Mouse (Mus musculus) cerebellum, adult 9-11 months (tissue): Measurements from ENCODE around the gene Ubr1.
A peak's percentile ranks its signal among the peaks of the same experiment; 100 is the strongest.
"Not testable (repeated sequence)": the region's sequence is repeated elsewhere in the genome, so short reads cannot be mapped to it uniquely, and the experiment has no call there.

Experiments used
- DNase-seq: peaks from one replicate; pipeline ENCODE4 v3.0.0; 2022

The Ubr1 gene

DNA sequence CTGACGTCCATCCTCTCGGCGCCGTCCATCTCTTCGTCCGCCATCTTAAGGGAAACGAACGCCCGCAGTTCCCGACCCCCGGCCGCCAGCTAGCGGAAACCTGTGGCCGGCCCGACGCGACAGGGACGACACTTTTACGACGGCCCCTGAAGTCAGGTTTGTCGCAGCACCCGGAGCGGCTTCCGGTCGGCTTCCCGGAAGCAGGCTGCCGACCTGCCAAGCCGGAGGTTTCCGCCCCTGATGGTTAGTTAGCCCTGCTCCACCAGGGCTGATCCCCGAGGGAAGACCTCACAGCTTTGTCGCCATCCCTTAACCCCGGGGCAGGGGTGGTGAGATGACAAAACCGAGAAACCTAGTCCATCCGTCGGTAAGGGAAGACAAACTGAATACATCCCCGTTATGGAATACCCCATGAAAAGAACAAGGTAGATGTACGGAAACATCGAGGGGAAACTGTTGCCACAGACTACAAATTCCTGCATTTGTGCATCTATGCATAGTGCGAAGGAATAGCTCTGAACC, at the start of gene Ubr1:
Gene Ubr1 (minus strand): TSS at position 157 of the 522 bp plus-strand sequence.
- peak; percentile 88 for DNase-seq

DNA sequence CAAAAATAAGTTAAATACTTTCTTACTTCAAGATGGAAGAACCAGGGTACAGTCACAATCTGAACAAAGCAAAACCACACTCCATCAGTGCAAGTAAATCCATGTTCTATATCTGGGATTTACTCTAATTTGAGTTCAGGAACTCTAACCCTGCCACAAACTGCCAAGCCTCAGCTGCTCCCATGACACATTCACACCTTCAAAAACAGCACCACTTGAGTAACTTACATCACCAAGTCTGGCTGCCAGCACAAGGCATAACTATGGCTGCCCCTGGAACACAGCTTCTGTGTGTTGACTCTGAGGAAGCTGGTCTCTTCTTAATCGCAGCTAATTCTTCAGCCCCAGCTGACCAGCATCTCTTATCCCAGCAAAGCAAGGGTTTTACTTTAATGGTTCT, 46.6 kb upstream of the Ubr1 start:
- no peak for DNase-seq

DNA sequence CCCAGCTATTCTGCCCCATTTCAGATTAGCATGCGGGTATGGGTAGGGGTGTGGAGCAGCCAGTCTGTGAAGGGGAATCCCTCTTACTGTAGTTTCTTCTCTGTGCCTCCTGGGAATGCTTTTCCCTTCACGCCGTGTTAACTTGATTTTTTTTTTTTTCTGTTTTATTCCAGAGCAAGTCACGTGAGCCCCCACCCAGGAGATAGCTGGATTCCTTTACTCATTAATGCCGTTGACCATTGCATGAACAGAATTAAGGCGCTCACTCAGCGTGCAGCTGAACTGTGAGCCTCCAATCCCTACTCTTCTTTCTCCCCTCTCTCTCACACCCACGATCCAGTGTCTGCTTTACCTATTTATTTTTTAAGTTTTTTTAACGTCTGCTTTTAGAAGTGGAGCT, 45.7 kb upstream of the Ubr1 start:
- DNase-seq: no peak

DNA sequence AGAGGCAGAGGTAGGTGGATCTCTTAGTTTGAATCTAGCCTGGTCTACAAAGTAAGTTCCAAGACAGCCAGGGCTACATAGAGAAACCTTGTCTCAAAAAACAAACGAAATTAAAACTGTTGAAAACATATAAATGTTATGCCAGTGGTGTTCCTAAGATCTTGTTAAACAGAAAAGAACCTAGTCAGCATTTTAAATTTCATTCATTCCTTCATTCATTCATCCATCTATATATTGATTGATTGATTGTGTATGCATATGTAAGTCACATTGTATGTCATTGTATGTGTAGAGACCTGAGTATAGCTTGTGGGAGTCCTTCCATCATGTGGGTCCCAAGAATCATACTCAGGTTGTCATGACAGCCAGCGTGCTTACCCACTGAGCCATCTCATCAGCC, 45.0 kb upstream of the Ubr1 start:
- DNase-seq: no peak

- no peak for DNase-seq
Measured at GRCm38 (mm10) chr2:121012676-121013075, 42.2 kb upstream of the Ubr1 start.

DNA sequence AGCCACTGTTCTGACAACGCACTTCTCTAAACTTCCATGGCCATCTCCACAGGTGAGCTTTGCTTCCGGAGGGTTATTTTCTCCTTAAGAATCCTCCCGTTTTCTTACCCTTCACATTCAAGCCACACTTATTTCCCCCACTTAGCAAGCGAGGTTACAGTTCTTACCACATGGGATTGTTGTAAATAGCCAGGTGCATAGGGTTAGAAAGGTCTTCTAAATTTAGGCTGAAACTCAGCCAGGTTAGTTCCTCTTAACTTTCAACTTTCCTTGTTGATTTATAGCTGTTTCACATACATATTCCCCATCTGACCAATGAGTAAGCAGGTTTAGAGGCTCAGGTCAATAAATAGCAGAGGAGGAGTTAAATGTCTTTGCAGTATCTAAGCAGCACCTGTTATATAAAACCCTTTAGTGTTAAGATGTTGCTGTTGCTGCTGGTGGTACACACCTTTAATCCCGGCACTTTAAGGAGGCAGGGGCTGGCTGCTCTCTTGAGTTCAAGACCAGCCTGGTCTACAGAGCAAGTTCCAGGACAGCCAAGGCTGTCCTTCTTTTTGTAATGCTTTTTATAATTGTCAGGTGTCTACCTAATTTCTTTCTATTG, 38.7 kb upstream of the Ubr1 start:
- DNase-seq: peak; percentile 31

DNA sequence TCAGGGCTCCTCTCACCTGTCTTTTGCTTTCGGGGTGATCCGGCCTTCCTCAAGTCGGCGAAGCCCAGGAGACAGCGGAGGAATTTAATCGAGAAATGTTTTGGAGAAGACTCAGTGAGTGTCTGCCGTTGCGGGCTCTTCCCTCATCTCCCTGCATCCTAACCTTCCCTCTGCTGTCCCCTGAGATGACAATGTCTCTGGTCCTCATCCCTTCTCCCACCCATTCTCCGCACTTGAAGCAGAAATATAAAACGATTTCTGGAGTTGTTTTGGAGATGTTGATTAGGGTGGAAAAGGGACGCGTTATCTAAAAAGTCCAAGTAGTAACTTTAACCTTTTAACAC, 38.1 kb upstream of the Ubr1 start:
- no peak for DNase-seq

DNA sequence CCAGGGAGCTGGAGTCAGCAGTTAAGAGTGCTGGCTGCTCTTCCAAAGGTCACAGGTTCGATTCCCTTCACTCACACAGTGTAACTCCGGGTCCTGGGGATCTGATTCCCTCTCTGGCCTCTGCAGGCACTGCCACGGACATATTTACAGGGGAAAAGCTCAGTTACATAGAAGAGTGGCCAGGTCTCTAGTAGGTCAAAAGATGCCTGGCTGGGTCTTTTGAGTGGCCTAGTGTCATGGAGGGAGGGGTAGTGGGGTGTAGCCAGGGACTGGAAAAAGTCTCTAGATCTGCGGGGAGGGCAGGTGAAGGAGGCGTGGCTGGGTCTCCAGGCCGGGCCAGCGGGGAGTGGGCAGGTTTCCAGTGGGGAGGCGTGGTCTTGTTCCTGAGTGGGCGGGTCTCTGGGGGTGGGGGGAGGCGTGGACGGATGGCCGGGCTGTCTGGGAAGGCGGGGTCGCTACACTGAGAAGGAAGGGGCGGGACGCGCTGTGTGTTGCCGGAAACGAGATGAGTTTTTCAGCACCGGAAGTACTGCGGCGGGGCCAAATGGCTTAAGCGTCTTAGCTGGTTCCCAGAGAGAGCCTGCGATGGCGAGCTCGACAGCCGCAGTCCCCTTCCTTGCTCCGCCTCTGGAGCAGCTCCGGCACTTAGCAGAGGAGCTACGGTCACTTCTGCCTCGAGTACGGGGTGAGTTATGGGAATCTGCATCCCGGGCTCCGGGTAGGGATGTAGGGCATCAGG, 37.6 kb upstream of the Ubr1 start, which contains the start of gene Ccndbp1:
Gene Ccndbp1 (plus strand): TSS at position 479 of the 739 bp plus-strand sequence.
- peak; percentile 87 for DNase-seq

DNA sequence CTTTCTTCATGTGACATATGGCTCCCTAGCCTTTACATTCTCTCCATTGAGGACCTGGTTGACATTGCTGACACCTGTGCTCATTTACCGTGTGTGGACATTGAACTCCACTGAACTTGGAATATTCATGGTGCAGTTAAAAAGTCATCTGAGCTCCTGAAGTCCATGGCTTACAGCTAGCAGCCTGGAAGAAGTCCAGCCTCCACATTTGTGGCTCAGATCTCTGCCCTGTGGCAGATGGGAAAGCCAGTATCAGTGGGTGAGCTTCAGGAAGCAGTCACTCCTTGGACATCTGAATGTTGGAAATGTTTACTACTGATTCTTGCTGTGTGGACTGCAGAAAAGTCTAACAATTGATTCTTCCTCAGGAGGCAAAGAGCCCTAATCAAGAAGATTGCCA, 36.5 kb upstream of the Ubr1 start:
- DNase-seq: peak; percentile 94

- DNase-seq: peak; percentile 94
Measured at GRCm38 (mm10) chr2:121004018-121004811, 33.7 kb upstream of the Ubr1 start.

DNA sequence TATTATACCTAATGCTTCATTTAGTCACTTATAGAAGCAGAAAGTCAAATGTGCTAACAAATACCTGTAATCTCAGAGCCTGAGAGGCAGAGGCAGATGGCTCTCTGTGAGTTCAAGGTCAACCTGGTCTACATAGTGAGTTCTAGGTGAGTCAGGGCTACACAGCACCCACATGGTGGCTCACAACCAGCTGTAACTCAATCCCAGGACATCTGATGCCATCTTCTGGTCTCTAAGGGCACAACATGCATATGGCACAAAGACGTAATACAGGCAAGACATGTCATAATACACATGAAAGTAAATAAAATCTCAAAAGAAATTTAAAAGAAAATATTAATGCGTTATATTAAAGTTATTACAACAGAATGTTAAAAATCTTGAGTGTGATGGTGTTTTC, 33.1 kb upstream of the Ubr1 start:
- no peak for DNase-seq

- DNase-seq: no peak
Measured at GRCm38 (mm10) chr2:120998863-120999262, 28.3 kb upstream of the Ubr1 start.

- DNase-seq: not testable (repeated sequence)
Measured at GRCm38 (mm10) chr2:120996607-120997006, 26.1 kb upstream of the Ubr1 start.

DNA sequence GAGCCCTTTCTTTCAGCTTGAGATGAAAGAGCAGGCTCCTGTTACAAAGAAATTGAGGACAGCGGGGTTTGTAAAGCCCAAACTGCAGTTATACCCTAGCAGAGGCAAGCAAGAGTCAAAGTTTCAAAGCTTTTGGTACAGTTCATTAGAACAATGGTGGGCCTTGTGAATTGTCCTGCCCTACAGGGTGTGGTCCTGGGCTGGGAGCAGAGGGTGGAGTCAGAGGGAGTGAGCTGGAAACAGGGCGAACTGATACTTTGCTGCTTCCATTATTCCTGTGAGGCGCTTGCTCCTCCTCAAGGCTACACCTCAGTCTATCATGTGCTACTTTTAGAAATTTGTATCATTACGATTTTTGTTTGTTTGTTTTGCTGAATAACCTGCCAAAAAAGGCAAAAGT, 20.7 kb upstream of the Ubr1 start:
- DNase-seq: no peak

- no peak for DNase-seq
Measured at GRCm38 (mm10) chr2:120985241-120985640, 14.7 kb upstream of the Ubr1 start.

DNA sequence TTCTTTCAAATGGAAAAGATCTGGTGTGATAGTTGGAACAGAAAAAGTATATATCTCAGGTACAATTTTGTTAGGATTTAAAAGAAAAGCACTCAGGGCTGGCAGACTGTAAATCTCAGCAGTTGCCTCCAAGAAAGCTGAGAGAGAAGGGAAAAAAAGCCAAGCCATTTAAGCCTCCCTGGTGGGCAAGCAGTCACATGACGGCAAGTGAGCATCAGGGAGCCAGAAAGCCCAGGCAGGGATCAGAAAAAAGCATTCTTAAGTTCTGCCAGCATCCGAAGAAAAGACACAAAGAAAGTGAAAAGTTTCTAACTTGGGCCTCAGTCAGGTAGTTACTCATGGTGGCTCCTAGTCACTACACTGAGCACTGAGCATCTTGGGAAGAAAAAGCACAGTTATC, 13.1 kb upstream of the Ubr1 start:
- no peak for DNase-seq

DNA sequence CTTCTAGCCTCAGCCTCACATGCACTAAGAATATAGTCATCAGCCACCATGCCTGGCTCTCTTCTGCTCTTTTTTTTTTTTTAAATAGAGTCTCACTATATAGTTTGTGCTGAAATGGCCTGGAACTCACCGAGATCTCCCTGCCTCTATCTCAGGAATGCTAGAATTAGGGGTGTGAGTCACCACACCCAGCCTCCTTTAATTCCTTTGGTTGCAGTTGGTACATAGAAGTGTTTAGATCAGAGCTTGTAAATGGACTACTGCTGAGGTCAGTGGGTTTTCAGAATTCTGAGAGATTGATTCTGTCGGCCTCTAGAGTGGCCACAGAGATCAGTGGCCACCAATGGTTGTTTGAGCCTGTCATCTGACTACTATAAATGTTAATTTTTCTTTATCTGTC, 10.3 kb upstream of the Ubr1 start:
- DNase-seq: no peak

GRCm38 (mm10) chr2:120979819-120980218, 9.3 kb upstream of the Ubr1 start:
- DNase-seq: no peak

DNA sequence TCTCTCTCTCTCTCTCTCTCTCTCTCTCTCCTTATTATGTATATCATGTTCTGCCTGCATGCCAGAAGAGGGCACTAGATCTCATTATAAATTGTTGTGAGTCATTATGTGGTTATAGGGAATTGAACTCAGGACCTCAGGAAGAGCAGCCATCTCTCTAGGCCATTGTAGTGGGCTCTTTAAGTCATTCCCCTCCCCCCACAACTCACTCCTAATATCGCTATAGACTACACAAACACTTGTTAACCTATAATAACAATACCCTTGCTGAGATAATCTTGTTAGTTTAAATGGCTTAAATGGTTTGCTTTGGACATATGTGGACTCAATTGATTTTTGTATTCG, 8.2 kb upstream of the Ubr1 start:
- no peak for DNase-seq

- DNase-seq: no peak
Measured at GRCm38 (mm10) chr2:120977926-120978692, 7.6 kb upstream of the Ubr1 start.

DNA sequence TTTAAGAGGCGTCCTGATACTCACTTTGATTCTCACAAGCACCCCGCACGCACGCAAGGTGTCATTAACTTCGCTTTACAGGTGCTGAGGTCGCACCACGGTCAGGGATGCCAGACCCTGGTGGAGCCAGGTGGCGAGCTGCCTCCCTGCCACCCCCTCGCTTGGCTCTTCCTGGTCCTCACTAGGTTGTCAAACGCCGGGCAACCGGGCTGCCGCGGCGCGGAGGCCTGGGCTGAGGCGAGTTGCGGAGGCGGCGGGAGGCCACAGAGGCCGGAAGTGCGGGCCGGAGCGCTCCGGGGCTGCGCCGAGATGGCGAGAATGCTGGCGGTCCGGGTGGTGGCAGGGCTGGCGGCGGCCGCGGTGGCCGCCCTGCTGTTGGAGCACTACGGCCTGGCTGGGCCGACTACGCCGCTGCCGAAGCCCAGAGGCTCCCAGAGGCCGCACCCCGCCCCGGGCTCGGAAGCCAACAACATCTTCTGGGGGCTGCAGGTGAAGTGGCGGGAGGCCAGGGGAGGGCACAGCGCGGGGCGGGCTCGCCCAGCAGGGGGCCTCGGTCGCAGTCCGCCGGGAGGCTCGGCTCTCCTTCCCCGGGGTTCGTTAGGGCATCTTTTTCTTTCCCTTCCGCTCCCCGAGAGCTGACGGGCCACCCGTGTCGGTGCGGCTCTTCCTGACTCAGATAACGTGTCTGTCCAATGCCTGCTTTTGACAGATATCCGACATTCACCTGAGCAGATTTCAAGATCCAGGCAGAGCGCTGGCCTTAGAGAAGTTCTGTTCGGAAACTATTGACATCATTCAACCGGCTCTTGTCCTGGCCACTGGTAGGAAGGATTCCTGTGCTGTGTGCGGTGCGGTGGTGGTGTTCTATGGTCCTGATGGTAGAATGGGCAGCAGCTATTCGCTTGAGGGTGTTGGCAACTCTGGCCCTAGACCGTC, 6.7 kb upstream of the Ubr1 start, which contains the start of gene Tmem62:
Gene Tmem62 (plus strand): TSS at position 28 of the 936 bp plus-strand sequence.
- DNase-seq: peak; percentile 84

- peak; percentile 45 for DNase-seq
Measured at GRCm38 (mm10) chr2:120976308-120976707, 5.8 kb upstream of the Ubr1 start.
